Mouse (Mus musculus) thymus, postnatal 36 days (tissue): ENCODE measurements around the gene Vmn1r111.
"Not testable (repeated sequence)": the region's sequence is repeated elsewhere in the genome, so short reads cannot be mapped to it uniquely, and the experiment has no call there.

ENCODE experiments used
- DNase-seq, 2 experiments: peaks; one replicate each; pipeline ENCODE4 v3.0.0; 2022; ENCODE audit warnings: mixed read lengths in 2 of 2

Gene Vmn1r111

DNA sequence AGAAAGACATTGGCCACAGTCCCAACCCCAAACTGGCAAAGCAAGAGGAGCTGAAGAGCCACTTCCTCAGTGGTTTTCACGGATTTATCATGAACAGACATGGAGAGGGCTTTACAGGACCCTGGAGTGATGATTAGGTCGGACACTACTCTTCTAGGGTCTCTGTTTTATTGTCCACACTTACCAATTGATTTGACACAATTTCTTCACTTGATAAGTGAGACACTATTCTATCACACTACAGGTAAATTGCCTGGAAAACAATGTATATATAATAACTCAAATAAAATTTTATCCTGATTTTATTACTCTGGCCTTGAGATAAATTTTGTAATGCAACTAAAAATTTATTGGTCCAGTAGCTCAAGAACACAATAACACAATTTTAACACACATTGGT is at the start of gene Vmn1r111:
Vmn1r111 (minus strand) TSS at position 101 of the 400 bp plus-strand sequence.
- not testable (repeated sequence) for DNase-seq

DNA sequence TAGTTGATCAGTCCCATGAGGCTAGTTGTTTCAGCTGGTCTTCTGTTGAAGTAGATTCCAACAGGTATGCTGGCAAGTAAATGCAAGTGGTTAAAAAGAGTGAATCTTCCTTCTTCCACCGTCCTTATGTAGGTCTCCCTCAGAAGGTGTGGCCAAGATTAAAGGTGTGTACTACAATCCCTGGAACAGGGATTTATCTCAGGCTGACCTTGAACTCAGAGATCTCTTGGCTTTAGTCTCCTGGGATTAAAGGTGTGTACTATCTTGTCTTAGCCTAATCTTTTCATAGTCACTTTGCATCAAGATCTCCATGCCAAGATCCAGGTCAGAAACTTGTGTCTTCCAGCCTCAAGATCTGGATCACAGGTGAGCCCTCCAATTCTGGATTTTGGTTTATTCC is 27.5 kb upstream of the Vmn1r111 start, which contains the start of gene Gm10668:
Gm10668 (minus strand) TSS at position 101 of the 400 bp plus-strand sequence.
- DNase-seq: not testable (repeated sequence)

DNA sequence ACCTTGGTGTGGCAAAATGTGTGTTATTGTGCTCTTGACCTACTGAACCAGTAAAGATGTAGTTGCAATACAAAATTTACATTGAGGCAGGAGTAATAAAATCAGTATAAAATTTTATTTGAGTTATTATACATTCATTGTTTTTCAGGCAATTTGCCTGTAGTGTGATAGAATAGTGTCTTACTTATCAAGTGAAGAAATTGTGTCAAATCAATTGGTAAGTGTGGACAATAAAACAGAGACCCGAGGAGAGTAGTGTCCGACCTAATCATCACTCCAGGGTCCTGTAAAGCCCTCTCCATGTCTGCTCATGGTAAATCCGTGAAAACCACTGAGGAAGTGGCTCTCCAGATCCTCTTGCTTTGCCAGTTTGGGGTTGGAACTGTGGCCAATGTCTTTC is 34.4 kb downstream of the Vmn1r111 start, which contains the start of gene Vmn1r107:
Vmn1r107 (plus strand) TSS at position 301 of the 400 bp plus-strand sequence.
- DNase-seq: not testable (repeated sequence)
